Mouse (Mus musculus): ENCODE measurements around the gene Tgif2. TPM values are rescaled to one million over a fixed set of nuclear protein-coding genes. Genes with fewer than 3 reads are reported as not detected.
"Not testable (repeated sequence)": the region's sequence is repeated elsewhere in the genome, so short reads cannot be mapped to it uniquely, and the experiment has no call there.

Gene Tgif2
- total RNA-seq, 2 experiments from 2014 or later, result 1.8 to 2.4 TPM

DNA sequence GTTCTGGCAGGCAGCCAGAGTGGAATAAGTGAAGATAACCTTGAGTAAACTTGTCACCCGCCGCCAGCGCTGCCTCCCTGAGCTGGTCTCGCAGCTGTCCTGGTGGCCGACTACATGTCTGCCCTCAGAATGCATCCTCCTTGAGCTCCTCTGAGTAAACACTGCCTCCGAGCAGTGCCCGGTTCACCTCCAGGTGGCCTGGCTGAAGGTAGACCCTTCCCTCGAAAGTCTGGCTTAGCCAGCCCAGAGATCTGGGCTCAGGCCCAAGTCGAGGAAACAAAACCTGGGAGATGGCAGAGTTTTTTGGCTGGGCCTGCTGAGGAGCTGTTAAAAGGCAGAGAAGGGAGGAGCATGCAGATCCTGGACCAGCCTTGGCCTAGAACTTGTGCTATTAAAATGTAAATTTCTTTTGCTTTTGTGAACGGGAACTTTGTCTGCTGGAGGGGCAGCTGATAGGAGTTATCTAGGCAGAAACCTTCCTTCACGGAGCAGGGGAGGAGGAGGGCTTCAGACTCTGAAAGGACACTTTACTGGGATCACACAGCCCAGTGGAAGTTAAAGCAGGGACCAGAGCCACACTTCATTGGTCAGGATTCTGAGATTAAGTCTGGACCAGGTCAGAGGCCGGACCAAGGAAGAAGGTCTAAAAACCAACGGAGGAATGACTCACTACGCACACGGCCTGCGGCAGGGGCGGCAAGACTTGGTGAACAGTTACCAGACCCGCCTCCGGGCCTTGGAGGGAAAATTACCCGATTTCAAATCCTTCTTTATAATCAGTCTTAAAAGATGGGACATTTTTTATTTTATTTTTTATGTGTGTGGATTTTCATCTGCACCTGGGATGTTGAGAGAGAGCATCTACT, 2.3 kb downstream of the Tgif2 start:
- intact Hi-C loops (cut with DNase I), result loop anchor here (2.0 kb wide), 1 partner anchor 19 kb away; no protein-coding TSS in a partner anchor
- DNase-seq, result peak; percentile 42 to 58

DNA sequence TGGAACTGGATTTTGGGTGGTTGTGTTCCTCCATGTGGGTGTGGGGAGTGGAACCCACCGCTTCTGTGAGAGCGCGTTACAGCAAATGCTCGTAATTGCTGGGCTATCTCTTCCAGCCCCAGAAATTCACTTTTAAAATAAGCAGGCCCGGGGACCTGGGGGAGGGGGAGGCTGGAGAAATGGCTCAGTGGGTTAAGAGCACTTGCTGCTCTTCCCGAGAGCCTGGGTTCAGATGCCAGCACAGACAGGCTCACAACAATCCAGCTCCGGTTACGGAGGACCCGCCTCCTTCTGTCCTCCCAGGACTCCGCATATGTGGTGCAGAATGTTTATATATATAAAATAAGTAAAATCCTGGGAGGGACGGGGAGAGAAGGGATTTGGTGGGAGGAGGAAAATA, 2.9 kb downstream of the Tgif2 start:
- intact Hi-C loops (cut with DNase I), result no loop called here
- DNase-seq, result no peak

DNA sequence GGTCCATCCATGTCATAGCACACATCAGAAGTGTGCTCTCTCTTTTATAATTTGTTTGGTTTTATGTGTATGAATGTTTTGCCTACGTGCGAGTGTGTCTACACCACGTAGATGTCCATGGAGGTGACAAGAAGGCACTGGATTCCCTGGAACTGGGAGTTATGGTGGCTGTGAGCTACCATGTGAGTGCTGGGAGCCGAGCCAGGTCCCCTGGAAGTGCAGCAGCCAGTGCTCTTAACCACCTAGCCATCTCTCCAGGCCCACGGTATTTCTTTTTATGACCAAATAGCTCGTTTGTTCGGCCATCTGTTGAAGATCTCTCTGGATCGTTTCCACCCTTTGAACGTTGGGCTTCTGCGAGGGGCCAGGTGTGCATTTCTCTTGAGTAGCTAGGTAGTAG, 3.5 kb downstream of the Tgif2 start:
- DNase-seq, result no peak
- intact Hi-C loops (cut with DNase I), result no loop called here

GRCm38 (mm10) chr2:156844715-156845114, 4.9 kb downstream of the Tgif2 start:
- intact Hi-C loops (cut with DNase I), result no loop called here

GRCm38 (mm10) chr2:156847653-156848052, 7.8 kb downstream of the Tgif2 start:
- DNase-seq, result no peak
- intact Hi-C loops (cut with DNase I), result no loop called here

More at GRCm38 (mm10) chr2:156844715-156845114, 4.9 kb downstream of the Tgif2 start:
- DNase-seq, result no peak

GRCm38 (mm10) chr2:156848526-156849182, 8.8 kb downstream of the Tgif2 start:
- intact Hi-C loops (cut with DNase I), result no loop called here
- peak; percentile 36 to 48 for DNase-seq

DNA sequence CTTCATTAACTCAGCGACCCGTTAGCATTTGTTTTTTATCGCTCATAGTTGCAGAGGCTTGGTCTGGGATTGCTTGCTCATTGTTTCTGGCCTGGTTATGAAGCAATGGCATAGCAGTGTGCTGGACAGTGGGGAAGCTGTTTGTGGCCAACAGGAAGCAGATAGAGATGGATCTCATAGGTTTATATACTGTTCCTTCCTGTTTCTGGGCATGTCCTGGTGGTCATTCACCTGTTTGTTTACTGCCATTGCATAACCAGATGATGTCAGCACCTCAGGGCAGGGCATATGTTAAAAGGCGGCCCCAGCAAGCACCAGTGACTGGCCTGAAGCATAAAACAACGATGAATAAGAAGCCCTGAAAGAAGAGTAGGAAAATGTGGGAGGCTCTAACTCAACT, 10.7 kb downstream of the Tgif2 start:
- intact Hi-C loops (cut with DNase I), result loop anchor here (2.0 to 10.0 kb wide), 2 partner anchors 38 to 316 kb away; no protein-coding TSS in a partner anchor
- no peak for DNase-seq

DNA sequence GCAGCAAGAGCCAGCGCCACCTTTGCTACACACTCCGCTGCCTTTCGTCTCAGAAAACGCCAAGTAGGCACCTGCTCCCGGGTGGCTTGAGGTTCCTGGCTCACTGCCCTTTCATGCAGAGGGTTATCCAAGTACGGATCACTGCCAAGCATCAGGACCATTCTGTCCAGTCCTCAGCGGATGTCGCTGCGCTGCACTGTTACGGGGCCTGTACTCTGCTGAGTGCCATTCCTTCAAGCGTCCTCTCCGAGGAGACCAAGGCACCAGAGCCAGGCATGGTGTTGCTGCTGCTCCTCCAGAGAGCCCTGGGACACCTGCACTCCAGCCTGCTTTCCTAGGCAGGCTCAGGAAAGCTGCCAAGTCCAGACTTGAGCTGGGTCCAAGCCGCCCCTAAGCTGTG, 13.8 kb downstream of the Tgif2 start:
- intact Hi-C loops (cut with DNase I), result loop anchor here (10.0 kb wide), 1 partner anchor 319 kb away; no protein-coding TSS in a partner anchor
- DNase-seq, result not testable (repeated sequence)

GRCm38 (mm10) chr2:156853999-156854771, 14.4 kb downstream of the Tgif2 start:
- DNase-seq, result peak; percentile 36 to 56
- intact Hi-C loops (cut with DNase I), result loop anchor here (10.0 kb wide), 1 partner anchor 319 kb away; no protein-coding TSS in a partner anchor

- intact Hi-C loops (cut with DNase I), result loop anchor here (1.0 to 10.0 kb wide), 2 partner anchors 47 to 322 kb away; no protein-coding TSS in a partner anchor
Measured at GRCm38 (mm10) chr2:156856311-156856710, 16.5 kb downstream of the Tgif2 start.

GRCm38 (mm10) chr2:156857385-156857791, 17.6 kb downstream of the Tgif2 start:
- DNase-seq, result no peak
- intact Hi-C loops (cut with DNase I), result loop anchor here (10.0 kb wide), 1 partner anchor 323 kb away; no protein-coding TSS in a partner anchor

More at GRCm38 (mm10) chr2:156856311-156856710, 16.5 kb downstream of the Tgif2 start:
- no peak for DNase-seq

DNA sequence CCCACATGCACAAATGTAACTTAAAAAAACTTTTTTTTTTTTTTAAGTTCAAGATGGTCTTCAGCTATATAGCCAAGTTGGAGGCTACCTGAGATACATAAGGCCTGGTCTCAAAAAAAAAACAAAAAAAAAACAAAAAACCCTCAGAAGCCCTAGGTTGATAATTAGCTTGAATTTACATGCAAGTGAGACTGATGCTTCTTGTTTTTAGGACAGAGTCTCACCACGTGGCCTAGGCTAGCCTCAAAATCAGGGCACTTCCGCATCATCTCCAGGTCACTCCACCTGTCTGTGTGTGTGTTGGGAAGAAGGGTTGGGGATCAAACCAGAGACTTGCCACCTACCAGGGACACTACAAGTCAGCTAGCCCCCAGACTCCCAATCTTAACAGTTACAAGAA, 18.0 kb downstream of the Tgif2 start, which contains the start of gene 4930518I15Rik:
TSS of gene 4930518I15Rik (minus strand) at position 112 of the 400 bp plus-strand sequence.
- no peak for DNase-seq
- intact Hi-C loops (cut with DNase I), result loop anchor here (10.0 kb wide), 1 partner anchor 323 kb away; no protein-coding TSS in a partner anchor

DNA sequence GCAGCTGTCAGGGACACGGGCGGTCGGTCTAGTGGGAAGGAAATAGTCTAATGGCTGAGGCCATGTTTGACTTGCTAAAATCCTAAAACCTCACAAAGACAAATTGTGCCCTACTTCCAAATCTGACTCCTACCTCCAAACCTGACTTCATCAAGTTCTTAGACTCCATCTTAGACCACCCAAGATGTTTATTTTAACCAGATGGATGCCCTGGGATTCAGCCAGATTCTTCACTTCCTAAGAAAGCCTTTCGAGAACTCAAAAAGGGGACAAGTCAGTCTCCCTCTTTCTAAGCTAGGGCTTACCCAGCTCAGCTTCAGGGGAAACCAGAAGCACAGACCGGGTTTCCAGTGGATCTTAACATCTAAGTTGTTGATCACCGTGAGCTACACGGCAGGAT, 18.9 kb downstream of the Tgif2 start:
- no peak for DNase-seq
- intact Hi-C loops (cut with DNase I), result loop anchor here (10.0 kb wide), 1 partner anchor 324 kb away; no protein-coding TSS in a partner anchor

DNA sequence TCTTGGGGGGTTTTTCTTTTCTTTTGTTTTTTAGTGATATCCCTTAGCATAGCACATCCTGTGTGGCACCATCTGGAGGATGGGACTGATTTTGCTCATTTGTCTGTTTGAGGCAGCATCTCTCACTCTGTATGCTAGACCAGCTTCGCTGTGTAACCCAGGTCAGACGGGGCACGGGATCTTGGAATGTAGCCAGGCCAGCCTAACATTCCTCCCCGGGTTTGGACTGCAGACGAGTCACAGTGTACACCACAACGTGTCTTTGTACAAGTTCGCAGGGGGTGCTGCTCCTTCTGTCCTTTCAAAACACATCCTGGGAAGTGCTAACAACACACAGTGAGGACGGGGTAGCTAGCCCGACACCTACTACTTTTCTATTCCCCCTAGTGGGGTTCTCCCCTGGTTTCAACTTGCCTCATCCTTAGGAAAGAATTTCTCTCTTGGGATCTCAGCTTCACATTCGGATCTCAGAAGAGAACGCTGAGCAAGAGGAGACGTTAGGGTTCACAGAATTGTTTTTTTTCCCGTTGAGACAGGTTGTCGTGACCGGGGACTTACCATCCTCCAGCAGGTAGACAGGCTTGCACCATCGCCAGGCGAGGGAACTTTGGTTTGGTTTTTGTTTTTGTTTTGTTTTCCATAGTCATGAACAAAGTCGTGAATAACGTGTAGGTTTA, 22.4 kb downstream of the Tgif2 start:
- DNase-seq, result peak; percentile 25 to 48
- intact Hi-C loops (cut with DNase I), result loop anchor here (5.0 kb wide), 1 partner anchor 130 kb away; the partner anchor contains the start of gene Ndrg3

DNA sequence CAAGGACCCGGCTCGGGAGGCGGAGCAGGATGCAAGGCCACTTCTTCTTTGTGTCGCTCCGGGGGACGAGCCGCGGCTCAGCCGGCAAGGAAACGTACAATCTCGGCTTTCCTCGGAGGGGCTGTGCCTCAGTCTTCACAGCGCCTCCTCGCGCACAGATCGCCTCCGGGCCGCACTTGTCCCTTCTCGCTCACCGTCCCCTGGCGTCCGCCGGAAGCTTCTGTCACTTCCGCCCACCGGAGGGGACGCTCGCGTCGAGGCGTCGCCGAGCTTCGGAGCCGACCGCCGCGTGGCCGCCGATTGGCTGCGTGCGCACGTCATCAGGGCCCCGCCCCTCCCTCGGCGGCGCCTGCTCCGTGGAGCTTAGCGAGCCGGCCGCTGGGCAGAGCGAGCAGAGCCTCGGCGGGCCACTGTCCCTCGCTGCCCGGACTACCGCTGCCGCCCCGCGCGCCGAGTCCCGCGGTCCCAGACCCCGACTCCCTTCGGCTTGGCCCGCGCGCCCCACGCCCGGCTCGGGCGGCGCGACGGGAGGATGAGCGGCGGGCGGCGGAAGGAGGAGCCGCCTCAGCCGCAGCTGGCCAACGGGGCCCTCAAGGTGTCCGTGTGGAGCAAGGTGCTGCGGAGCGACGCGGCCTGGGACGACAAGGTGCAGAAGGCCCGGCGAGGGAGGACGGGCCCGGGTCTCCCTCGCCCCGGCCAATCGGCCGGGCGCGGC, 23.1 kb downstream of the Tgif2 start, which contains the start of gene Rab5if:
TSS of gene Rab5if (plus strand) at position 357 of the 715 bp plus-strand sequence.
- intact Hi-C loops (cut with DNase I), result loop anchor here (5.0 kb wide), 1 partner anchor 129 kb away; the partner anchor contains the start of gene Ndrg3
- peak; percentile 98 to 99 for DNase-seq

DNA sequence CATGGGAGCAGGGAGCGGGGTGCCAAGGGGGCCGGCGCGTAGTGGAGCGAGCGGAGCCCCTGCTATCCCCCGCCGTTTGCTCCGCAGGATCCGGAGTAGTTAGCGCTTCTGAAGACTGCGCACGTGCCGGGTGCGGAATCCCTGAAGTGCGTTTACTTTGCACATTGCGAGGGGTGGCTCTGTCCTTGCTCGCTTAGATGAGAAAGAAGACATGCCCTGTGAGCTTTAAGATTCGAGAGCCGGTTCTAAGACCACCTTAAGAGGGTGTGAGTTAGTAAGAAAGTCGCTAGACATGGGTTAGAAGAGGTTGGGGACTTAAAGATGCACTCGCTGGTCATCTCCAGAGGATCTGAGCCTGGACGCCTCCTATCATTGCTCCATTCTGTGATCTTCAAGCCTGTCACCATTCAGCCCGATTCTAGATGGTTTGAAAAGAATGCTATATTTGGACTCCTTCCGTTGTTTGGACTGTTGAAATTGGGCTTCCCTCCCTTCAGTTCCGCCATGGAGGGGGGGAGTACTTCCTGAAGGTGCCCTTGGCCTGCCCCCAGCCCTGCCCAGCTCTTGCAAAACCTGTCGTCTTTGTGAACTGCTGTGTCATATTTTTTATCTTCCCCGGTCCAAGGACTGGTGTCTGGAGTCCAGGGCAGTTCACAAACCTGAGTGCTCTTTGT, 23.8 kb downstream of the Tgif2 start:
- intact Hi-C loops (cut with DNase I), result loop anchor here (5.0 kb wide), 1 partner anchor 129 kb away; the partner anchor contains the start of gene Ndrg3

GRCm38 (mm10) chr2:156864481-156864880, 24.7 kb downstream of the Tgif2 start:
- no peak for DNase-seq
- intact Hi-C loops (cut with DNase I), result loop anchor here (5.0 kb wide), 1 partner anchor 128 kb away; the partner anchor contains the start of gene Ndrg3

More for the DNA sequence above, 23.8 kb downstream of the Tgif2 start:
- peak; percentile 42 to 49 for DNase-seq

- intact Hi-C loops (cut with DNase I), result no loop called here
Measured at GRCm38 (mm10) chr2:156868994-156869393, 29.2 kb downstream of the Tgif2 start.

More at GRCm38 (mm10) chr2:156868994-156869393, 29.2 kb downstream of the Tgif2 start:
- peak in 1 of 2 experiments; percentile 29 for DNase-seq

Data from heart, postnatal 14 days (tissue).